Mouse (Mus musculus) MN1 (cell line): Measurements from ENCODE around the gene Nfasc.

Source experiments
- DNase-seq: peaks from one replicate; pipeline ENCODE4 v3.0.0-alpha.2; 2016; ENCODE audit warnings: low spot score

Gene Nfasc

GRCm38 (mm10) chr1:132581845-132582839 lies 159.5 kb downstream of the Nfasc start:
- peak; percentile 47 for DNase-seq

GRCm38 (mm10) chr1:132580063-132580462 lies 161.5 kb downstream of the Nfasc start:
- DNase-seq = no peak

- DNase-seq = no peak
These were observed 164.8 kb downstream of the Nfasc start for GRCm38 (mm10) chr1:132576845-132577244.

DNA sequence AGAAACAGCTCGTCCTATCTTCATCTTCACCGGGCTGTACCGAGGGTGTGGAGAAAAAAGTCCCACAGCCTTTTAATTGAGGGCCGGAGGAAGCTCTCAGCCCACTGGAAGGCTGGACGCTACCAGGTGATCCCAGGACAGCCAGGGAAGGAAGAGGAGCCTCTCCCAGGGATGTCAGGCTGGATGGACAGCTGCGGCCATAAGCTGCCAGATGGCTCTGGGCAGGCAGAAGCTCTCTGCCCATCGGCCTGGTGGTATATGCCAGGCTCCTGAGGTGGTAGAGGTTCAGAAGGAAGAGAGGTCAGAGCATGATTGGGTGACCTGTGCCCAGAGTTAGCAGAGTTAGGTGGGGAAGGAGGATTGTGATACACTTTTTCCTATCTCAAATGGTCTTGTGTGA lies 168.7 kb downstream of the Nfasc start:
- no peak for DNase-seq

GRCm38 (mm10) chr1:132571613-132572012 lies 170.0 kb downstream of the Nfasc start:
- DNase-seq = no peak

DNA sequence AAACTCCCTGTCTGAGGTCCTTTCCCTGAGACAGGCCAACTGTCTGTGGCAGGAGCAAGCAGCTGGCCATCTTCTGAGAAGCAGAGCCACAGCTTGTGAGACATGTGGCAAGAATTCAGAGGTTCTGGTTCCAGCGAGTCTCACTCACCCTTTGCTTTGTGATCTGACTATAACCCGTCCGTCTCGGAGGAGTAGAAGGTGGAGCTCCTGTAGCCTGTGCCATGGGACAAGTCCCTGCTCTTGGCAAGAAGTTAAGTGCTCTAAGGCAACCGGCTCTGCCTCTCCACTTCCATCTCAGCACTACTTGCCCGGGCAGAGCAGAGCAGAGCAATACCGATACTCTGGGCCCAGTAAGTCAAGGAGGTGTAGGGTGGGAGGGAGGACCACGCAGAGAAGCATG lies 170.7 kb downstream of the Nfasc start:
- DNase-seq = no peak

GRCm38 (mm10) chr1:132570068-132570780 lies 171.4 kb downstream of the Nfasc start:
- no peak for DNase-seq

DNA sequence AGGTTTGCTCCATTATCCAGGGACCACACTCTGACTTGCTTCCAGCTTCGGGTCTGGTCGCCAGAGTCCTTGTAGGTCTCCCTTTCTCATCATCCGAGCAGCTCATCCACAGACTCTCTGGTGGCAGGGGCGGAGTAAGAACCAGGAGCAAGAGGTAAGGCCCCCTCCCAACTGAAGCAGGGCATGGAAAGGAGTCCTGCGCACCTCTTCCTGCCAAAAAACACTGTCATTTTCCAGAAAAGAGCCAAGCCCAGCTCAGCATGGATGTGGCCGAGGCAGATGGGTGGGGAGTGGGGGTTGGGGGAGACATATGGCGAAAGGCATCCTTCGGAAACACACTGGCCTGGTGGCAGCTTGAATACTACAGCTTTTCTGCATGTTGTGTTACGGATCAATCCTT lies 172.1 kb downstream of the Nfasc start:
- no peak for DNase-seq

DNA sequence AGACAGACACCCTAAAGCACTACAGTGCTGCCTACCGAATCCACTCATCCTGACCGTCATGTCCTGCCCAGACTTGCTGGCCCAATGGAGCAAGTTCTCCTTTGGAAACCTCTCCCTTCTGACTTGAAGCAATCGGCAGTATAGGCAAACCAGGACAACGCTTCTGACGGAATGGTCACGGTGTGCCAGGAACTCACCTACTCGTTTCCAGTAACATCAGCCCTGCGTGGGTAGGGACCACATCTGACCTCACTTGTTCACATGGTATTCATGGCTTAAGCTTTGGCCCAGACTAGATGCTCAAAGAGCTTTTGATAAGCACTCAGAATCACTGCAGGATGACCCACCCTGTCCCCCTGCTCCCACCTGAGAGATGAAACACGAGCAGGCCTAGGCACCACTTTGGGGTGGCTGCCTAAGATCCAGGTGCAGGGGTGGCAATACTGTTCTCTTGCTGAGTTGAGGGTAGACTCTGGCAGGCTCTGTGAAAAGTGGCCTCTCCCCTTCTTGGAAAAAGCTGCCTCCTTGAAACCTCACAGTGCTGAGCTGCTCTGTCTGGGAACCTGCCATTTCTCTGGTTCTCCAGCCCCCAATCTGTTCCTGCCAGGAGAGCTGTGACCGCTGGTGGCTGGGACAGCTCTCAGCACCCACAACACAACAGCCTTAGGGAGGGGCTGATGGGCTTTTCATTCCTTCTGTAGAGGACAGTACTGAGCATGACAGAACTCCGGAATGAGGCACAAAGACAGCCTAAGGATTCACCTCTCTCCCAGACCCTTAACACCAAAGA lies 174.1 kb downstream of the Nfasc start:
- DNase-seq = no peak

GRCm38 (mm10) chr1:132565766-132566165 lies 175.8 kb downstream of the Nfasc start:
- DNase-seq = peak; percentile 57

GRCm38 (mm10) chr1:132564946-132565345 lies 176.7 kb downstream of the Nfasc start:
- no peak for DNase-seq

DNA sequence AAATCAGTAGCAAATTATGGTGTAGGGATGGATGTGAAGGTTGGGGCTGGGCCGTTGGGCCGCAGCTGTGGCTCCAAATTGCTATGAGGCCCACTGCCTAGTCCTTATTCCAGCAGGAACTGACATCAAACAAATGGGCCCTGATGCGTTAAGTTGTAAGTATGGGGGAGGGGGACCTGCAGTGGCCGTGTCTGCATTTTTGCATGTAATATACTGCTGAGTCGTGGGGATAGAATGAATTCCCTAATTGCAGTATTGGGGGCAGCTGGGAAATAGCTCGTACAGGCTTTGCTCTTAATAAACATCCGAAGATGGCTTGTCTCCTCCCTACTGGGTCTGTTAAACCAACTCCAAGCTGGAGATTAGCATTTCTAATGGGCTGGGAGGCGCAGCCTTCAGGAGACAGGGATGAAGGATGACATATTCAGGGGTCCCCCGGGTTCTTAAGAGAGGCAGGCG lies 179.2 kb downstream of the Nfasc start:
- no peak for DNase-seq

- peak; percentile 45 for DNase-seq
These were observed 180.5 kb downstream of the Nfasc start for GRCm38 (mm10) chr1:132560907-132561700.

DNA sequence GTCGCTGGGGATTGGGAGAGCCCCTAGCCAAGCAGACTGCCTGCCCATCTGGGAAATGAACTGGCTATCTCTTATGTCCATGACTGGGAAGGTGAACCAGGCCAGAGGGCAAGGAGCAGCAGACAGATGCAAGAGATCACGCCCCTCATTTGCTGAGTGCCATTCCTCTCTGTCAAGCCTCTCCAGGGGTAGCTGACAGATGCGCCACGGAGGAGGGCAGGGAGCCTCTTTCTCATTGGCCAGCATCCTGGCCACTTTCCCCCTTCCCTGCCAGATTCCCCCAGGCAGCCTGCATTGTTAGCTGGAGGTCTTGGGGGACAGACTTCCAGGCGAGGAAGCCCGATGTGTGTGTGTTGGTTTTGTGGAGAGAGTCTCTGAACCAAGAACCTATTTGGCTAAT lies 182.6 kb downstream of the Nfasc start:
- no peak for DNase-seq

- DNase-seq = peak; percentile 86
These were observed 183.5 kb downstream of the Nfasc start for GRCm38 (mm10) chr1:132557901-132558631.

GRCm38 (mm10) chr1:132543789-132544188 lies 197.8 kb downstream of the Nfasc start:
- DNase-seq = peak; percentile 62

GRCm38 (mm10) chr1:132542762-132543306 lies 198.8 kb downstream of the Nfasc start, which contains the start of gene Cntn2:
Gene Cntn2, minus strand, starts transcription at chr1:132543256.
- DNase-seq = peak; percentile 82

GRCm38 (mm10) chr1:132541824-132542599 lies 199.6 kb downstream of the Nfasc start:
- no peak for DNase-seq

DNA sequence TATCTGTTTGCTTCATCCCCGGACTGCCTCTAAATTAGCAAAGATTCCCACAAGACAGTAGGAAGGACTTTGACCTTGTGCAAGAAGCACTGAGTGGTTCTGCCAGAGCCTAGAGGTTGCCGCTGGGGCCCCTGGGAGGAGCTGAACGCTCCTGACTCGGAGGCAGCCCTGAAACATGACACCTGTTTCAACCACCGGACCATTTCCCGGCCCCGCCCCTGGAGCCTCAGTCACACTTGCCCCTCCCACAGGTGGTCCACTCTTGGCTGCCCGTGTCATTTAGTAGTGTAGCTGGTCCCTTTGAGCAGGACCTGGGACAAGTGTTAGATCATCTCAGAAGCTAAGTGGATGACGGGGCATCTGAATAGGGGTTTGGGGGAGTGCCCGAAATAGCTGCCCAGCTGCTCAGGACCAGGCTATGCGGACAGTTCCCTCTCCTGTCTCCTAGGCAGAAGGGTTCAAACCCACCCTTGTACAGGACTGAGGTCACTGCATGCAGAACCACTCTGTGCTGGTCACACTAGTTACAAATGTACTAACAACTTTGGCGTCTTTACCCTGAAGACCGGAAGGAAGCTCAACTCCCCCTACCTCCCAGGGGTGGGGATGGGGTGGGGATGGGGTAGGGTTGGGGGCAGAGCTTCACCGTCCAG lies 200.3 kb downstream of the Nfasc start:
- DNase-seq = no peak
